7 mouse cellular contexts compared by ENCODE assay signal in the genomic region with DNA sequence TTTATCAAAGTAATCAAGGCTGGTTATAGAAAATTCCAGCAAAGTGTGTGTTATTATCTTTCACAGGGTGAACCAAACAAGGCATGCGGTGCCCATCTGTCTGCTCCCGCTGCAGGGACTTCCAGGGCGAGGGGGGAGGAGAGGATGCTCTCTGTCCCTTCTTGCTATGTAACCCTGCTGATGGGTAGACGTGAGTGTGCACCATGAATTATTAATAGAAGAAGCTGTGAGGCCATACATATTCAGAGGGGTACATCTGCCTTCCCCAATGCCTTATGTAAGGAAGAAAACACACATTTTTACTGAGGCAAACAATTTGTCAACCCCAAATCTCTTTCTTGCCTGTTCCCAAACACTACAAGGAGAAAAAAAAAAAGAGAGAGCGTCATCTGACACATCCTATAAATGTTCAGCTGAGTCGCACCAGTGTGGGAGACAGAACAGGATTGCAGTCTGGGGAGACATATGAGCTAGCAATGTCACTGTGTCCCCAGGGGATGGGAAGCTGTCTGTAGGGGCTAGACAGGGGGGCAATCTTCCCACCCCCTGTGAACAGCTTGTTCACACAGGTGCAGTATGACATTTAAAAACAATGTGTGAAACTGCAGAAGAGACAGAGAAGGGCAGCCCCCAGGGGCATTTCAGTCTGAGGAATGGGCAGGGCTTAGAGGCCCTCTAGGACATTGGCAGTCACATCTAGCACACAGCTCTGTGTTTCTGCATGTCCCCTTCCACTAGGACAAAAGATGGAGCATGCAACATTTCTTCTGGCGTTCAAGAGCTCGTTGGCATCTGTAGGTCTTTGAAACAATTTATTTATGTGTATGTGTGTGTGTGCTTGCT.
DNase-seq lines count a peak whose midpoint lies in the region.

No protein-coding gene starts in this region.

- peak; percentile 45 to 59 for DNase-seq in cerebellum, postnatal 10 days
- peak; percentile 13 to 33 for DNase-seq in frontal cortex, postnatal 10 days (ENCODE audit: low spot score in 2 of 2)
- DNase-seq in left cerebral cortex, adult 11 months (ENCODE audit: low spot score) = peak; percentile 15
- peak; percentile 48 for DNase-seq in retina, postnatal 1 day
- no peak for DNase-seq in spleen, postnatal 4 days (ENCODE audit: low spot score in 2 of 2)
- DNase-seq in kidney, postnatal 10 days = no peak
- DNase-seq in natural killer cell, adult 2 months (ENCODE audit: low spot score in 2 of 2) = no peak

Comparison
In these comparisons a context has a peak if more than half of its experiments do, and no peak if none do; other contexts are left out.
1. DNase-seq: peak in cerebellum, postnatal 10 days (2 of 2), frontal cortex, postnatal 10 days (2 of 2), left cerebral cortex, adult 11 months (single experiment) and retina, postnatal 1 day (single experiment); none in spleen, postnatal 4 days (0 of 2), kidney, postnatal 10 days (single experiment) and natural killer cell, adult 2 months (0 of 2).